Mouse (Mus musculus): ENCODE measurements around the gene Pln. TPM values are rescaled to one million over a fixed set of nuclear protein-coding genes. Genes with fewer than 3 reads are reported as not detected.

Gene Pln
- polyA plus RNA-seq, 1 experiment from 2014 or later = 6.4 TPM

- no peak for TF ChIP-seq CTCF (IDR thresholded peaks at IDR 0.05; ENCODE audit: low read depth)
- H3K27me3 ChIP-seq (replicated peaks; ENCODE audit: control insufficient read depth, insufficient read depth, low read length) = no peaks in the 10 kb centered on the region
- no peak overlapping the region for H3K27ac ChIP-seq (ENCODE audit: low read depth, low read length)
- H3K9ac ChIP-seq (ENCODE audit: low read depth, low read length) = no peak overlapping the region
- ATAC-seq = no peak
- WGBS = 65% methylated on average over 3 of the region's 3 CpGs
- no peaks in the 10 kb centered on the region for H3K36me3 ChIP-seq (ENCODE audit: control insufficient read depth, insufficient read depth)
- no peak overlapping the region for H3K4me3 ChIP-seq (ENCODE audit: low read depth, low read length)
- no peaks in the 10 kb centered on the region for H3K9me3 ChIP-seq (ENCODE audit: control insufficient read depth)
- H3K4me1 ChIP-seq (replicated peaks; ENCODE audit: control insufficient read depth, insufficient read depth, low read length) = no peaks in the 10 kb centered on the region
- H3K4me2 ChIP-seq (replicated peaks; ENCODE audit: low read depth) = no peak overlapping the region
These were observed 8.2 kb upstream of the Pln start for GRCm38 (mm10) chr10:53329257-53329656.

- Histone ChIP-seq H3K27ac (ENCODE audit: low read depth, low read length) (no peak overlapping the region), H3K27me3 (replicated peaks; ENCODE audit: control insufficient read depth, insufficient read depth, low read length) (no peaks in the 10 kb centered on the region), H3K9ac (ENCODE audit: low read depth, low read length) (no peak overlapping the region), H3K4me1 (replicated peaks; ENCODE audit: control insufficient read depth, insufficient read depth, low read length) (no peaks in the 10 kb centered on the region), H3K9me3 (ENCODE audit: control insufficient read depth) (no peaks in the 10 kb centered on the region), H3K4me3 (ENCODE audit: low read depth, low read length) (no peak overlapping the region), H3K36me3 (ENCODE audit: control insufficient read depth, insufficient read depth) (no peaks in the 10 kb centered on the region), H3K4me2 (replicated peaks; ENCODE audit: low read depth) (no peak overlapping the region)
- no peak for TF ChIP-seq CTCF (IDR thresholded peaks at IDR 0.05; ENCODE audit: low read depth)
- ATAC-seq = no peak
- 47% methylated on average over 2 of the region's 2 CpGs for WGBS
These were observed 4.7 kb upstream of the Pln start for GRCm38 (mm10) chr10:53332752-53333151.

GRCm38 (mm10) chr10:53335266-53335665 is 2.2 kb upstream of the Pln start:
- Histone ChIP-seq H3K4me1 (replicated peaks; ENCODE audit: control insufficient read depth, insufficient read depth, low read length) (no peaks in the 10 kb centered on the region), H3K4me2 (replicated peaks; ENCODE audit: low read depth) (no peak overlapping the region), H3K27me3 (replicated peaks; ENCODE audit: control insufficient read depth, insufficient read depth, low read length) (no peaks in the 10 kb centered on the region), H3K36me3 (ENCODE audit: control insufficient read depth, insufficient read depth) (no peaks in the 10 kb centered on the region), H3K4me3 (ENCODE audit: low read depth, low read length) (no peak overlapping the region), H3K9me3 (ENCODE audit: control insufficient read depth) (no peaks in the 10 kb centered on the region), H3K27ac (ENCODE audit: low read depth, low read length) (no peak overlapping the region), H3K9ac (ENCODE audit: low read depth, low read length) (no peak overlapping the region)
- no peak for TF ChIP-seq CTCF (IDR thresholded peaks at IDR 0.05; ENCODE audit: low read depth)
- no peak for ATAC-seq
- WGBS = 77% methylated on average over 2 of the region's 2 CpGs

- ATAC-seq = no peak
These were observed 1.5 kb upstream of the Pln start for GRCm38 (mm10) chr10:53335974-53336373.

GRCm38 (mm10) chr10:53339045-53339444 is 1.6 kb downstream of the Pln start:
- Histone ChIP-seq H3K4me3 (ENCODE audit: low read depth, low read length) (no peak overlapping the region), H3K9me3 (ENCODE audit: control insufficient read depth) (no peaks in the 10 kb centered on the region), H3K9ac (ENCODE audit: low read depth, low read length) (no peak overlapping the region), H3K4me1 (replicated peaks; ENCODE audit: control insufficient read depth, insufficient read depth, low read length) (no peaks in the 10 kb centered on the region), H3K27me3 (replicated peaks; ENCODE audit: control insufficient read depth, insufficient read depth, low read length) (no peaks in the 10 kb centered on the region), H3K27ac (ENCODE audit: low read depth, low read length) (no peak overlapping the region), H3K36me3 (ENCODE audit: control insufficient read depth, insufficient read depth) (no peaks in the 10 kb centered on the region), H3K4me2 (replicated peaks; ENCODE audit: low read depth) (no peak overlapping the region)
- no peak for ATAC-seq
- no peak for TF ChIP-seq CTCF (IDR thresholded peaks at IDR 0.05; ENCODE audit: low read depth)
- 61% methylated on average over 2 of the region's 2 CpGs for WGBS

More at GRCm38 (mm10) chr10:53335974-53336373, 1.5 kb upstream of the Pln start:
- Histone ChIP-seq H3K36me3 (ENCODE audit: control insufficient read depth, insufficient read depth) (no peaks in the 10 kb centered on the region), H3K27ac (ENCODE audit: low read depth, low read length) (no peak overlapping the region), H3K4me1 (replicated peaks; ENCODE audit: control insufficient read depth, insufficient read depth, low read length) (no peaks in the 10 kb centered on the region), H3K4me2 (replicated peaks; ENCODE audit: low read depth) (no peak overlapping the region), H3K4me3 (ENCODE audit: low read depth, low read length) (no peak overlapping the region), H3K9me3 (ENCODE audit: control insufficient read depth) (no peaks in the 10 kb centered on the region), H3K27me3 (replicated peaks; ENCODE audit: control insufficient read depth, insufficient read depth, low read length) (no peaks in the 10 kb centered on the region), H3K9ac (ENCODE audit: low read depth, low read length) (no peak overlapping the region)
- TF ChIP-seq CTCF (IDR thresholded peaks at IDR 0.05; ENCODE audit: low read depth) = no peak
- 81% methylated on average over 3 of the region's 3 CpGs for WGBS

- no peak overlapping the region for H3K4me3 ChIP-seq (ENCODE audit: low read depth, low read length)
- H3K27ac ChIP-seq (ENCODE audit: low read depth, low read length) = no peak overlapping the region
These were observed 4.0 kb downstream of the Pln start for GRCm38 (mm10) chr10:53341288-53341965.

More at GRCm38 (mm10) chr10:53341288-53341965, 4.0 kb downstream of the Pln start:
- no peaks in the 10 kb centered on the region for H3K27me3 ChIP-seq (replicated peaks; ENCODE audit: control insufficient read depth, insufficient read depth, low read length)
- WGBS = 83% methylated on average over 7 of the region's 7 CpGs
- no peak overlapping the region for H3K9ac ChIP-seq (ENCODE audit: low read depth, low read length)
- no peak overlapping the region for H3K4me2 ChIP-seq (replicated peaks; ENCODE audit: low read depth)
- no peak for ATAC-seq
- TF ChIP-seq CTCF (IDR thresholded peaks at IDR 0.05; ENCODE audit: low read depth) = peak; percentile 76
- no peaks in the 10 kb centered on the region for H3K36me3 ChIP-seq (ENCODE audit: control insufficient read depth, insufficient read depth)
- H3K4me1 ChIP-seq (replicated peaks; ENCODE audit: control insufficient read depth, insufficient read depth, low read length) = no peaks in the 10 kb centered on the region
- no peaks in the 10 kb centered on the region for H3K9me3 ChIP-seq (ENCODE audit: control insufficient read depth)
